Mouse (Mus musculus) G1E (cell line): ENCODE results near the gene Zfp804a. TPM values are rescaled to one million over a fixed set of nuclear protein-coding genes. Genes with fewer than 3 reads are reported as not detected.

ENCODE experiments used
- ATAC-seq: 2 replicates; pipeline ENCODE4 v1.8.0; 2016; ENCODE audit warnings: mild to moderate bottlenecking; ENCODE audit not compliant: insufficient number of reproducible peaks, poor library complexity, low FRiP score, severe bottlenecking; ENCODE audit errors: extremely low read depth
- DNase-seq: peaks from one replicate; pipeline ENCODE4 v3.0.0; 2012; ENCODE audit warnings: low spot score
- H3K27me3 ChIP-seq: 2 replicates; pipeline ENCODE4 v1.6.1; 2012; ENCODE audit warnings: mild to moderate bottlenecking, low read length, inconsistent platforms; ENCODE audit not compliant: insufficient read depth
- H3K36me3 ChIP-seq: replicated peaks from 2 replicates; pipeline ENCODE3; 2012; ENCODE audit warnings: mild to moderate bottlenecking, inconsistent platforms
- H3K4me1 ChIP-seq: 2 replicates; pipeline ENCODE4 v1.6.1; 2012; ENCODE audit warnings: low read depth, low read length, inconsistent platforms, mixed read lengths; ENCODE audit not compliant: insufficient read depth
- H3K4me3 ChIP-seq: 2 replicates; pipeline ENCODE4 v1.5.1; 2012; ENCODE audit warnings: low read depth, mild to moderate bottlenecking, inconsistent platforms, low read length, moderate library complexity, mixed read lengths
- H3K9me3 ChIP-seq: replicated peaks from 2 replicates; pipeline ENCODE4 v1.6.1; 2012; ENCODE audit warnings: inconsistent platforms
- CTCF ChIP-seq: IDR thresholded peaks from 2 replicates; pipeline ENCODE4 v1.5.1; 2012; ENCODE audit warnings: low read depth, low read length, inconsistent platforms, mixed read lengths
- GATA1 ChIP-seq: IDR thresholded peaks from 2 replicates; pipeline ENCODE4 v1.6.1; 2012; ENCODE audit warnings: borderline replicate concordance, low read length, inconsistent platforms, mixed read lengths
- GATA2 ChIP-seq: IDR thresholded peaks from 2 replicates; pipeline ENCODE4 v1.6.1; 2012; ENCODE audit warnings: low read depth, low read length, inconsistent platforms, borderline replicate concordance
- POLR2AphosphoS5 ChIP-seq: IDR thresholded peaks from 2 replicates; pipeline ENCODE4 v1.6.1; 2012; ENCODE audit warnings: low read depth, low read length, inconsistent platforms; ENCODE audit not compliant: insufficient replicate concordance
- TAL1 ChIP-seq: conservative IDR thresholded peaks from 2 replicates; pipeline ENCODE4 v1.6.1; 2012; ENCODE audit warnings: low read depth, low read length, inconsistent platforms, mixed read lengths
- polyA plus RNA-seq: library from polyadenylated mRNA; stranded (reverse); fragments of >175 nt; gene quantifications from 2 replicates; pipeline ENCODE4 v1.2.3, GENCODE M21; 2012
- total RNA-seq, 2 experiments: library from RNA; stranded (forward) in 1 of 2; stranded (reverse) in 1 of 2; fragments of 200-1000 nt in 1 of 2; fragments of >200 nt in 1 of 2; fragmentation: Nextera tagmentation in 1 of 2; gene quantifications; 2 replicates each; pipeline ENCODE4 v1.2.3; 2014 to 2017

Zfp804a gene
- total and polyA plus RNA-seq, 3 experiments, result 0.05 TPM; not detected in 2

GRCm38 (mm10) chr2:82246020-82246419 is 193.0 kb downstream of the Zfp804a start:
- Histone ChIP-seq H3K9me3 (no peaks in the 10 kb centered on the region; the same call in 1 of the 2 replicates), H3K4me1 (no peaks in the 10 kb centered on the region), H3K36me3 (no peaks in the 10 kb centered on the region), H3K4me3 (no peak overlapping the region), H3K27me3 (no peaks in the 10 kb centered on the region)
- DNase-seq, result no peak
- no peak for TF ChIP-seq GATA2
- TF ChIP-seq TAL1, result no peak
- TF ChIP-seq CTCF, result no peak
- no peak for TF ChIP-seq POLR2AphosphoS5
- no peak for TF ChIP-seq GATA1
- ATAC-seq, result no peak

GRCm38 (mm10) chr2:82246902-82247522 is 194.0 kb downstream of the Zfp804a start:
- Histone ChIP-seq H3K36me3 (no peaks in the 10 kb centered on the region), H3K4me3 (no peak overlapping the region), H3K27me3 (no peaks in the 10 kb centered on the region), H3K4me1 (no peaks in the 10 kb centered on the region), H3K9me3 (no peaks in the 10 kb centered on the region; the same call in 1 of the 2 replicates)
- TF ChIP-seq TAL1 (no peak), GATA1 (no peak), GATA2 (no peak)
- ATAC-seq (no peak), DNase-seq (no peak)

- H3K27me3 ChIP-seq, result no peaks in the 10 kb centered on the region
- no peak for DNase-seq
- H3K9me3 ChIP-seq, result no peaks in the 10 kb centered on the region
- no peak for TF ChIP-seq CTCF
- TF ChIP-seq POLR2AphosphoS5, result no peak
- no peak for TF ChIP-seq TAL1
- no peak for TF ChIP-seq GATA2
- no peak for TF ChIP-seq GATA1
- no peak for ATAC-seq
- H3K4me3 ChIP-seq, result no peak overlapping the region
- no peaks in the 10 kb centered on the region for H3K36me3 ChIP-seq
- no peaks in the 10 kb centered on the region for H3K4me1 ChIP-seq
Observed at GRCm38 (mm10) chr2:82253382-82253781, 200.4 kb downstream of the Zfp804a start.

- no peak overlapping the region for H3K4me3 ChIP-seq
- H3K36me3 ChIP-seq, result no peaks in the 10 kb centered on the region
- H3K27me3 ChIP-seq, result no peaks in the 10 kb centered on the region
- TF ChIP-seq TAL1, result no peak
- no peak for TF ChIP-seq CTCF
- no peak for TF ChIP-seq GATA1
- TF ChIP-seq GATA2, result no peak
- TF ChIP-seq POLR2AphosphoS5, result no peak
- no peaks in the 10 kb centered on the region for H3K9me3 ChIP-seq
- ATAC-seq (no peak), DNase-seq (no peak)
- no peaks in the 10 kb centered on the region for H3K4me1 ChIP-seq
Observed at GRCm38 (mm10) chr2:82282591-82283269, 229.7 kb downstream of the Zfp804a start.

- no peaks in the 10 kb centered on the region for H3K36me3 ChIP-seq
- no peak for DNase-seq
- H3K4me1 ChIP-seq, result no peaks in the 10 kb centered on the region
- no peak for TF ChIP-seq POLR2AphosphoS5
- TF ChIP-seq TAL1, result no peak
- no peak for TF ChIP-seq GATA1
- no peak for TF ChIP-seq CTCF
- no peak for TF ChIP-seq GATA2
- no peaks in the 10 kb centered on the region for H3K27me3 ChIP-seq
- no peak overlapping the region for H3K4me3 ChIP-seq
- ATAC-seq, result no peak
- 0 out of 2 replicates have a peak, but pooled peaks cover 3% of the 10 kb centered on the region for H3K9me3 ChIP-seq
Observed at GRCm38 (mm10) chr2:82294932-82295493, 242.0 kb downstream of the Zfp804a start.
